Mouse (Mus musculus) thymus, adult 2 months (tissue): ENCODE measurements around the gene Cenpo.

Experiments used
- CTCF ChIP-seq: fragments of 200-500 bp; IDR thresholded peaks from 2 replicates; pipeline ENCODE4 v1.5.1; 2012; ENCODE audit warnings: mild to moderate bottlenecking, control low read depth, low read length, moderate library complexity, borderline replicate concordance; ENCODE audit not compliant: control insufficient read depth, poor library complexity, insufficient read depth; ENCODE audit errors: extremely low read depth
- POLR2A ChIP-seq: fragments of 200-500 bp; IDR thresholded peaks from 2 replicates; pipeline ENCODE4 v1.6.1; 2012; ENCODE audit warnings: mild to moderate bottlenecking, low read length, control low read depth, moderate library complexity; ENCODE audit not compliant: control insufficient read depth, poor library complexity, insufficient read depth; ENCODE audit errors: extremely low read depth

- TF ChIP-seq CTCF (no peak), POLR2A (no peak)
Measured at GRCm38 (mm10) chr12:4173108-4173790, 60.8 kb downstream of the Cenpo start.
